Comparison of ENCODE assay signal across 8 mouse cellular contexts in genomic region chr8:109704565-109705319, GRCm38 (mm10). TPM values are rescaled to one million over a fixed set of nuclear protein-coding genes. Genes with fewer than 3 reads are reported as not detected.
DNase-seq lines count a peak whose midpoint lies in the region; ATAC-seq and TF ChIP-seq lines count a peak whose summit lies in the region.

No protein-coding gene starts in this region.

- ATAC-seq in intestine, postnatal 0 days = peak; percentile 29
- ATAC-seq in megakaryocyte progenitor cell, adult 5-6 weeks (replicated peaks; ENCODE audit: poor library complexity) = peak; percentile 25

- WGBS in intestine, postnatal 0 days = 5% methylated on average over 24 of the region's 24 CpGs

- TF ChIP-seq POLR2A in embryonic fibroblast, embryonic 13.5 days (IDR thresholded peaks at IDR 0.05; ENCODE audit: low read depth, low read length) = no peak

- peak overlapping the region; percentile 74 for H3K4me3 ChIP-seq in embryonic fibroblast, embryonic 13.5 days (ENCODE audit: insufficient read depth, low read length)
- peak overlapping the region; percentile 97 for H3K4me3 ChIP-seq in intestine, postnatal 0 days (ENCODE audit: low read depth, low read length)

- peak overlapping the region; percentile 20; the same call in 1 of the 2 replicates for H3K27ac ChIP-seq in embryonic fibroblast, embryonic 13.5 days (ENCODE audit: insufficient read depth, low read length)
- H3K27ac ChIP-seq in intestine, postnatal 0 days (ENCODE audit: low read depth, low read length) = peak overlapping the region; percentile 89; the same call in 1 of the 2 replicates

- H3K4me1 ChIP-seq in embryonic fibroblast, embryonic 13.5 days (ENCODE audit: control insufficient read depth, insufficient read depth, low read length) = peaks cover 4% of the 10 kb centered on the region; the same call in 1 of the 2 replicates
- H3K4me1 ChIP-seq in intestine, postnatal 0 days (replicated peaks; ENCODE audit: control insufficient read depth, insufficient read depth, low read length) = 0 out of 2 replicates have a peak, but pooled peaks cover 3% of the 10 kb centered on the region

- DNase-seq in thymus, postnatal 25 days = peak; percentile 10
- DNase-seq in thymus, postnatal 4 days = no peak
- no peak for DNase-seq in Muller cell, postnatal 12 days (ENCODE audit: inconsistent ontology term)
- DNase-seq in thymus, postnatal 10 days (ENCODE audit: low spot score in 2 of 2) = no peak
- DNase-seq in ovary, postnatal 36 days (ENCODE audit: low spot score) = no peak

- H3K27me3 ChIP-seq in intestine, postnatal 0 days (replicated peaks; ENCODE audit: control insufficient read depth, insufficient read depth, low read length) = 0 out of 2 replicates have a peak, but pooled peaks cover 3% of the 10 kb centered on the region

- H3K9ac ChIP-seq in intestine, postnatal 0 days (ENCODE audit: low read depth, low read length) = peak overlapping the region; percentile 96

- H3K36me3 ChIP-seq in intestine, postnatal 0 days (ENCODE audit: control insufficient read depth, insufficient read depth) = peaks cover 15% of the 10 kb centered on the region; the same call in 1 of the 2 replicates

- H3K9me3 ChIP-seq in intestine, postnatal 0 days (ENCODE audit: control insufficient read depth) = no peaks in the 10 kb centered on the region

- no peak for TF ChIP-seq CTCF in embryonic fibroblast, embryonic 13.5 days (IDR thresholded peaks at IDR 0.05; ENCODE audit: borderline replicate concordance, insufficient read depth, low read length)
- no peak for TF ChIP-seq CTCF in intestine, postnatal 0 days (IDR thresholded peaks at IDR 0.05; ENCODE audit: low read depth)

- H3K4me2 ChIP-seq in intestine, postnatal 0 days (replicated peaks; ENCODE audit: low read depth) = peak overlapping the region; percentile 86

RNA-seq across cellular contexts. Expression of gene Zfp821, which starts 0.6 kb away (rescaled TPM):
- polyA plus RNA-seq in embryonic fibroblast, embryonic 13.5 days (2011; ENCODE audit: insufficient read length, low read depth, missing spikeins) = 10.9 and 14.6 TPM in 2 replicates
- polyA plus RNA-seq in intestine, postnatal 0 days (2015; fragmentation: Nextera tagmentation; extraction: Ambion mirVana) = 6.4 and 6.6 TPM in 2 replicates
- total RNA-seq in megakaryocyte progenitor cell, adult 5-6 weeks (2015) = 2.2 and 3.8 TPM in 2 replicates
- 3.8 and 6.4 TPM in 2 replicates for total RNA-seq in megakaryocyte progenitor cell, adult 5-6 weeks (2017)

RNA-seq across cellular contexts. Expression of gene Ist1, which starts 11.7 kb away (rescaled TPM):
- polyA plus RNA-seq in embryonic fibroblast, embryonic 13.5 days (2011; ENCODE audit: insufficient read length, low read depth, missing spikeins) = 72.9 and 74.4 TPM in 2 replicates
- polyA plus RNA-seq in intestine, postnatal 0 days (2015; fragmentation: Nextera tagmentation; extraction: Ambion mirVana) = 86.9 and 88.1 TPM in 2 replicates
- 66.1 and 80.1 TPM in 2 replicates for total RNA-seq in megakaryocyte progenitor cell, adult 5-6 weeks (2015)
- 74.6 and 86.1 TPM in 2 replicates for total RNA-seq in megakaryocyte progenitor cell, adult 5-6 weeks (2017)

RNA-seq across cellular contexts. Expression of gene Atxn1l, which starts 32.8 kb away (rescaled TPM):
- 25.3 and 32.0 TPM in 2 replicates for polyA plus RNA-seq in embryonic fibroblast, embryonic 13.5 days (2011; ENCODE audit: insufficient read length, low read depth, missing spikeins)
- polyA plus RNA-seq in intestine, postnatal 0 days (2015; fragmentation: Nextera tagmentation; extraction: Ambion mirVana) = 2.4 and 2.6 TPM in 2 replicates
- 8.7 and 16.2 TPM in 2 replicates for total RNA-seq in megakaryocyte progenitor cell, adult 5-6 weeks (2015)
- total RNA-seq in megakaryocyte progenitor cell, adult 5-6 weeks (2017) = 13.7 and 14.7 TPM in 2 replicates
